Mouse (Mus musculus): ENCODE results near the gene Krtap1-5.

The Krtap1-5 gene

GRCm38 (mm10) chr11:99539721-99540120 lies 41.1 kb downstream of the Krtap1-5 start:
- no peak for DNase-seq
